Mouse (Mus musculus): Measurements from ENCODE around the gene Parvg. TPM values are rescaled to one million over a fixed set of nuclear protein-coding genes. Genes with fewer than 3 reads are reported as not detected.
"Not testable (repeated sequence)": the region's sequence is repeated elsewhere in the genome, so short reads cannot be mapped to it uniquely, and the experiment has no call there.

Gene Parvg
- polyA plus RNA-seq, 1 experiment = 0.26 TPM

GRCm38 (mm10) chr15:84285453-84285852 lies 38.4 kb upstream of the Parvg start:
- Histone ChIP-seq H3K27me3 (ENCODE audit: control insufficient read depth) (no peaks in the 10 kb centered on the region), H3K9me3 (ENCODE audit: control insufficient read depth, low read length) (no peaks in the 10 kb centered on the region), H3K4me3 (replicated peaks) (no peak overlapping the region), H3K36me3 (ENCODE audit: control insufficient read depth) (peaks cover 56% of the 10 kb centered on the region), H3K4me1 (ENCODE audit: control insufficient read depth) (no peaks in the 10 kb centered on the region)
- TF ChIP-seq GATA1 (IDR thresholded peaks at IDR 0.05; ENCODE audit: low read length) (no peak), TAL1 (IDR thresholded peaks at IDR 0.05; ENCODE audit: low read length) (no peak)

GRCm38 (mm10) chr15:84288953-84289352 lies 34.9 kb upstream of the Parvg start:
- H3K36me3 ChIP-seq (ENCODE audit: control insufficient read depth) = peaks cover 60% of the 10 kb centered on the region
- H3K9me3 ChIP-seq (ENCODE audit: control insufficient read depth, low read length) = not testable (repeated sequence)

GRCm38 (mm10) chr15:84291097-84291496 lies 32.7 kb upstream of the Parvg start:
- no peak overlapping the region for H3K4me3 ChIP-seq (replicated peaks)
- H3K9me3 ChIP-seq (ENCODE audit: control insufficient read depth, low read length) = no peaks in the 10 kb centered on the region
- H3K36me3 ChIP-seq (ENCODE audit: control insufficient read depth) = peaks cover 65% of the 10 kb centered on the region
- no peaks in the 10 kb centered on the region for H3K27me3 ChIP-seq (ENCODE audit: control insufficient read depth)
- TF ChIP-seq GATA1 (IDR thresholded peaks at IDR 0.05; ENCODE audit: low read length) (no peak), TAL1 (IDR thresholded peaks at IDR 0.05; ENCODE audit: low read length) (no peak)
- H3K4me1 ChIP-seq (ENCODE audit: control insufficient read depth) = no peaks in the 10 kb centered on the region

More at GRCm38 (mm10) chr15:84288953-84289352, 34.9 kb upstream of the Parvg start:
- H3K4me1 ChIP-seq (ENCODE audit: control insufficient read depth); H3K4me3 ChIP-seq (replicated peaks); H3K27me3 ChIP-seq (ENCODE audit: control insufficient read depth): not testable (repeated sequence)

GRCm38 (mm10) chr15:84293590-84293989 lies 30.2 kb upstream of the Parvg start:
- no peak for TF ChIP-seq TAL1 (IDR thresholded peaks at IDR 0.05; ENCODE audit: low read length)
- no peak for TF ChIP-seq GATA1 (IDR thresholded peaks at IDR 0.05; ENCODE audit: low read length)
- Histone ChIP-seq H3K4me1 (ENCODE audit: control insufficient read depth) (no peaks in the 10 kb centered on the region), H3K27me3 (ENCODE audit: control insufficient read depth) (no peaks in the 10 kb centered on the region), H3K4me3 (replicated peaks) (no peak overlapping the region), H3K9me3 (ENCODE audit: control insufficient read depth, low read length) (no peaks in the 10 kb centered on the region), H3K36me3 (ENCODE audit: control insufficient read depth) (peaks cover 56% of the 10 kb centered on the region)

GRCm38 (mm10) chr15:84294391-84294790 lies 29.4 kb upstream of the Parvg start:
- H3K9me3 ChIP-seq (ENCODE audit: control insufficient read depth, low read length) = no peaks in the 10 kb centered on the region
- no peak for TF ChIP-seq TAL1 (IDR thresholded peaks at IDR 0.05; ENCODE audit: low read length)

GRCm38 (mm10) chr15:84295225-84295624 lies 28.6 kb upstream of the Parvg start:
- Histone ChIP-seq H3K4me1 (ENCODE audit: control insufficient read depth) (no peaks in the 10 kb centered on the region), H3K36me3 (ENCODE audit: control insufficient read depth) (peaks cover 49% of the 10 kb centered on the region), H3K9me3 (ENCODE audit: control insufficient read depth, low read length) (no peaks in the 10 kb centered on the region), H3K4me3 (replicated peaks) (no peak overlapping the region), H3K27me3 (ENCODE audit: control insufficient read depth) (no peaks in the 10 kb centered on the region)
- TF ChIP-seq GATA1 (IDR thresholded peaks at IDR 0.05; ENCODE audit: low read length) = no peak
- TF ChIP-seq TAL1 (IDR thresholded peaks at IDR 0.05; ENCODE audit: low read length) = no peak

More at GRCm38 (mm10) chr15:84294391-84294790, 29.4 kb upstream of the Parvg start:
- no peaks in the 10 kb centered on the region for H3K4me1 ChIP-seq (ENCODE audit: control insufficient read depth)
- no peaks in the 10 kb centered on the region for H3K27me3 ChIP-seq (ENCODE audit: control insufficient read depth)
- no peak overlapping the region for H3K4me3 ChIP-seq (replicated peaks)
- H3K36me3 ChIP-seq (ENCODE audit: control insufficient read depth) = peaks cover 55% of the 10 kb centered on the region

- no peaks in the 10 kb centered on the region for H3K9me3 ChIP-seq (ENCODE audit: control insufficient read depth, low read length)
- H3K4me1 ChIP-seq (ENCODE audit: control insufficient read depth) = no peaks in the 10 kb centered on the region
- TF ChIP-seq TAL1 (IDR thresholded peaks at IDR 0.05; ENCODE audit: low read length) = no peak
- TF ChIP-seq GATA1 (IDR thresholded peaks at IDR 0.05; ENCODE audit: low read length) = no peak
- H3K4me3 ChIP-seq (replicated peaks) = no peak overlapping the region
- no peaks in the 10 kb centered on the region for H3K27me3 ChIP-seq (ENCODE audit: control insufficient read depth)
- peaks cover 31% of the 10 kb centered on the region for H3K36me3 ChIP-seq (ENCODE audit: control insufficient read depth)
Observed at GRCm38 (mm10) chr15:84297454-84297853, 26.4 kb upstream of the Parvg start.

GRCm38 (mm10) chr15:84298804-84299370 lies 24.9 kb upstream of the Parvg start:
- Histone ChIP-seq H3K27me3 (ENCODE audit: control insufficient read depth) (no peaks in the 10 kb centered on the region), H3K36me3 (ENCODE audit: control insufficient read depth) (peaks cover 24% of the 10 kb centered on the region), H3K9me3 (ENCODE audit: control insufficient read depth, low read length) (no peaks in the 10 kb centered on the region), H3K4me3 (replicated peaks) (no peak overlapping the region), H3K4me1 (ENCODE audit: control insufficient read depth) (peaks cover 3% of the 10 kb centered on the region)
- TF ChIP-seq TAL1 (IDR thresholded peaks at IDR 0.05; ENCODE audit: low read length) (no peak), GATA1 (IDR thresholded peaks at IDR 0.05; ENCODE audit: low read length) (no peak)

GRCm38 (mm10) chr15:84299662-84300333 lies 24.0 kb upstream of the Parvg start:
- peaks cover 24% of the 10 kb centered on the region for H3K36me3 ChIP-seq (ENCODE audit: control insufficient read depth)
- no peaks in the 10 kb centered on the region for H3K27me3 ChIP-seq (ENCODE audit: control insufficient read depth)
- TF ChIP-seq TAL1 (IDR thresholded peaks at IDR 0.05; ENCODE audit: low read length) = no peak
- no peak for TF ChIP-seq GATA1 (IDR thresholded peaks at IDR 0.05; ENCODE audit: low read length)
- H3K9me3 ChIP-seq (ENCODE audit: control insufficient read depth, low read length) = no peaks in the 10 kb centered on the region
- no peak overlapping the region for H3K4me3 ChIP-seq (replicated peaks)
- peaks cover 3% of the 10 kb centered on the region for H3K4me1 ChIP-seq (ENCODE audit: control insufficient read depth)

All from erythroblast, embryonic 14.5 days (primary cell).